Mouse (Mus musculus): Measurements from ENCODE around the gene Tent5d. TPM values are rescaled to one million over a fixed set of nuclear protein-coding genes. Genes with fewer than 3 reads are reported as not detected.

Tent5d gene
- 0.02 TPM in 1 of 2 replicates, not detected in the other for polyA plus RNA-seq (2012; rRNA removed)

GRCm38 (mm10) chrX:107792290-107792689, at the start of gene Tent5d:
Tent5d (plus strand) TSS chrX:107792590.

GRCm38 (mm10) chrX:107816218-107816554, 23.8 kb downstream of the Tent5d start, which contains the start of gene 2610002M06Rik:
2610002M06Rik (minus strand) TSS chrX:107816334.

Other genes with a start within 250 kb of the Tent5d start
- 0.12 and 0.76 TPM in 2 replicates for gene Tbx22, start 124.6 kb upstream of the Tent5d start, polyA plus RNA-seq (2012; rRNA removed)
- gene 2610002M06Rik, start 23.7 kb downstream of the Tent5d start, polyA plus RNA-seq (2012; rRNA removed) = 12.0 and 12.1 TPM in 2 replicates
- gene Gm732, start 155.9 kb downstream of the Tent5d start, polyA plus RNA-seq (2012; rRNA removed) = not detected in 2 replicates

Measured in central nervous system, embryonic 14 days (tissue).